Mouse (Mus musculus): ENCODE results near the gene Nt5c3. TPM values are rescaled to one million over a fixed set of nuclear protein-coding genes. Genes with fewer than 3 reads are reported as not detected.

Nt5c3 gene
- polyA plus RNA-seq, 1 experiment from 2014 or later: 73.5 TPM

- H3K4me1 ChIP-seq (replicated peaks): no peaks in the 10 kb centered on the region
These were observed 10.5 kb downstream of the Nt5c3 start for GRCm38 (mm10) chr6:56913092-56913858.

DNA sequence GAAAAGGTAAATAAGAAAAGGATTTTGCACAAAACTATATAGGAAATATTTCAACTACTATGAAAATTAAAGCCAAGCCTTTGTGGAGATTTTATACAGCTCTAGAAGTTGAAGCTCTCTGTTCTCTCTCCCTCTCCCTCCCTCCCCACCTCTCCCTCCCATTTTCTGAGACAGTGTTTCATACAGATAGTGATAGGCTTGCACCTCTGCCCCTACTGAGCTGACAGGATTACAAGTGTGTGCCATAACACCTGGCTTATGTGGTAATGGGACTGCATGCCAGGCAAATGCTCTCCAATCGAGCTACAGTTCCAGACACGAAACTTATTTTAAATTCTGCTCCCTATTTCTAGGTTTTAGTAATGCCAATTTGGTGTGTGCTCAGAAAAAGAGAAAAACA, 12.8 kb downstream of the Nt5c3 start:
- no peaks in the 10 kb centered on the region for H3K4me1 ChIP-seq (replicated peaks)
- H3K4me3 ChIP-seq: no peak overlapping the region
- no peaks in the 10 kb centered on the region for H3K27me3 ChIP-seq (ENCODE audit: insufficient read depth, poor library complexity, severe bottlenecking)
- H3K27ac ChIP-seq: no peak overlapping the region
- no peaks in the 10 kb centered on the region for H3K9me3 ChIP-seq
- 0 out of 2 replicates have a peak, but pooled peaks cover 5% of the 10 kb centered on the region for H3K36me3 ChIP-seq
- 88% methylated on average over 2 of the region's 2 CpGs for WGBS
- DNase-seq (ENCODE audit: low spot score): no peak

More at GRCm38 (mm10) chr6:56913092-56913858, 10.5 kb downstream of the Nt5c3 start:
- H3K27ac ChIP-seq: no peak overlapping the region
- no peaks in the 10 kb centered on the region for H3K9me3 ChIP-seq
- WGBS: 84% methylated on average over 2 of the region's 2 CpGs
- H3K4me3 ChIP-seq: no peak overlapping the region
- no peak for DNase-seq (ENCODE audit: low spot score)
- 0 out of 2 replicates have a peak, but pooled peaks cover 5% of the 10 kb centered on the region for H3K36me3 ChIP-seq
- no peaks in the 10 kb centered on the region for H3K27me3 ChIP-seq (ENCODE audit: insufficient read depth, poor library complexity, severe bottlenecking)

GRCm38 (mm10) chr6:56908912-56909311, 14.8 kb downstream of the Nt5c3 start:
- WGBS: 17% methylated on average over 4 of the region's 4 CpGs
- DNase-seq (ENCODE audit: low spot score): peak; percentile 33
- no peak overlapping the region for H3K27ac ChIP-seq

GRCm38 (mm10) chr6:56908397-56908796, 15.3 kb downstream of the Nt5c3 start:
- Histone ChIP-seq H3K27ac (no peak overlapping the region), H3K4me1 (replicated peaks) (no peaks in the 10 kb centered on the region), H3K4me3 (no peak overlapping the region), H3K36me3 (no peaks in the 10 kb centered on the region), H3K27me3 (ENCODE audit: insufficient read depth, poor library complexity, severe bottlenecking) (no peaks in the 10 kb centered on the region), H3K9me3 (no peaks in the 10 kb centered on the region)
- WGBS: 95% methylated on average over 2 of the region's 2 CpGs
- no peak for DNase-seq (ENCODE audit: low spot score)

More at GRCm38 (mm10) chr6:56908912-56909311, 14.8 kb downstream of the Nt5c3 start:
- no peaks in the 10 kb centered on the region for H3K4me1 ChIP-seq (replicated peaks)
- no peak overlapping the region for H3K4me3 ChIP-seq
- no peaks in the 10 kb centered on the region for H3K9me3 ChIP-seq
- no peaks in the 10 kb centered on the region for H3K36me3 ChIP-seq
- H3K27me3 ChIP-seq (ENCODE audit: insufficient read depth, poor library complexity, severe bottlenecking): no peaks in the 10 kb centered on the region

GRCm38 (mm10) chr6:56907973-56908372, 15.8 kb downstream of the Nt5c3 start:
- no peaks in the 10 kb centered on the region; the same call in 1 of the 2 replicates for H3K4me1 ChIP-seq (replicated peaks)
- H3K9me3 ChIP-seq: no peaks in the 10 kb centered on the region
- no peaks in the 10 kb centered on the region for H3K27me3 ChIP-seq (ENCODE audit: insufficient read depth, poor library complexity, severe bottlenecking)
- H3K36me3 ChIP-seq: no peaks in the 10 kb centered on the region
- DNase-seq (ENCODE audit: low spot score): no peak
- H3K27ac ChIP-seq: no peak overlapping the region
- WGBS: 95% methylated on average over 3 of the region's 3 CpGs
- no peak overlapping the region for H3K4me3 ChIP-seq

DNA sequence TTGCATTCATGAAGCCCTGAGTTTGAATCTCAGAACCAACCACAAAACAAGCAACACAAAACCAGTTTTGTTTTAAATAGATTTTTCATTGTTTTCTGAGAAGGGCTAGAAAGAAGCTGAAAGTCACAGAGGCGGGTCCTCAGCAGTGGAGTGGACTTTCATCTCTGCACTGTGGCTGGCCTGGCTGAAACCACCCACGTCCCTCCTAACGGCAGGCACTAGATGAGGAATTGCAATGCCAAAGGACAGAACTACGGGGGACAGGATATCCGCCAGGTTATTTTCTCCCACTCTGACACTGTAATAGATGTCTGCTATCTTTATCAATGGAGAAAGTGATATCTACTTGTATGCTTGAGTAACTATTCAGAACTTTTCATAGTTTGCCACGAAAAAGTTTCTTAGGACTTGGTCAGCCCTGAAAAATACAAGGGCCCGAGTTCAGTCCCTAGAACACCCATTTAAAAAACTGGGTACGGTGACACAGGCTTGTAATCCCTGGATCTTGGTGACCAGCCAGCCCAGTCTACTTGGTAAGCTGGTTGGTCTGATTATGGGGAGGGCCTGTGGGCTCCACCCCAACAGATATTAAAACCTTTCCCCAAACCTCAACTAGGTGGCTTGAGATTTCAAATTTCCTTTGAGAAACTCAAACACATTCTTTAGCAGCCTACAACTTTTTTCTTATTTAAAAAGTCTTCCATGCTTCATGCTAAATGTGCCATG, 17.4 kb downstream of the Nt5c3 start:
- H3K9me3 ChIP-seq: no peaks in the 10 kb centered on the region
- no peak for DNase-seq (ENCODE audit: low spot score)
- no peaks in the 10 kb centered on the region for H3K36me3 ChIP-seq
- H3K27ac ChIP-seq: no peak overlapping the region
- no peaks in the 10 kb centered on the region for H3K27me3 ChIP-seq (ENCODE audit: insufficient read depth, poor library complexity, severe bottlenecking)
- WGBS: 83% methylated on average over 8 of the region's 8 CpGs
- no peak overlapping the region for H3K4me3 ChIP-seq
- peaks cover 5% of the 10 kb centered on the region for H3K4me1 ChIP-seq (replicated peaks)

GRCm38 (mm10) chr6:56905486-56905885, 18.2 kb downstream of the Nt5c3 start:
- WGBS: 90% methylated on average over 5 of the region's 5 CpGs
- Histone ChIP-seq H3K4me3 (no peak overlapping the region), H3K4me1 (replicated peaks) (peaks cover 5% of the 10 kb centered on the region), H3K27ac (no peak overlapping the region), H3K9me3 (no peaks in the 10 kb centered on the region), H3K27me3 (ENCODE audit: insufficient read depth, poor library complexity, severe bottlenecking) (no peaks in the 10 kb centered on the region), H3K36me3 (no peaks in the 10 kb centered on the region)
- no peak for DNase-seq (ENCODE audit: low spot score)

GRCm38 (mm10) chr6:56904982-56905381, 18.8 kb downstream of the Nt5c3 start:
- 83% methylated on average over 2 of the region's 2 CpGs for WGBS
- H3K27ac ChIP-seq: no peak overlapping the region
- no peaks in the 10 kb centered on the region for H3K27me3 ChIP-seq (ENCODE audit: insufficient read depth, poor library complexity, severe bottlenecking)
- DNase-seq (ENCODE audit: low spot score): no peak
- H3K4me3 ChIP-seq: no peak overlapping the region
- peaks cover 5% of the 10 kb centered on the region for H3K4me1 ChIP-seq (replicated peaks)
- no peaks in the 10 kb centered on the region for H3K9me3 ChIP-seq
- no peaks in the 10 kb centered on the region for H3K36me3 ChIP-seq

GRCm38 (mm10) chr6:56904330-56904729, 19.4 kb downstream of the Nt5c3 start:
- Histone ChIP-seq H3K4me1 (replicated peaks) (peaks cover 5% of the 10 kb centered on the region), H3K9me3 (no peaks in the 10 kb centered on the region), H3K27ac (no peak overlapping the region), H3K27me3 (ENCODE audit: insufficient read depth, poor library complexity, severe bottlenecking) (no peaks in the 10 kb centered on the region), H3K4me3 (no peak overlapping the region), H3K36me3 (no peaks in the 10 kb centered on the region)
- 89% methylated on average over 1 of the region's 1 CpGs for WGBS
- no peak for DNase-seq (ENCODE audit: low spot score)

DNA sequence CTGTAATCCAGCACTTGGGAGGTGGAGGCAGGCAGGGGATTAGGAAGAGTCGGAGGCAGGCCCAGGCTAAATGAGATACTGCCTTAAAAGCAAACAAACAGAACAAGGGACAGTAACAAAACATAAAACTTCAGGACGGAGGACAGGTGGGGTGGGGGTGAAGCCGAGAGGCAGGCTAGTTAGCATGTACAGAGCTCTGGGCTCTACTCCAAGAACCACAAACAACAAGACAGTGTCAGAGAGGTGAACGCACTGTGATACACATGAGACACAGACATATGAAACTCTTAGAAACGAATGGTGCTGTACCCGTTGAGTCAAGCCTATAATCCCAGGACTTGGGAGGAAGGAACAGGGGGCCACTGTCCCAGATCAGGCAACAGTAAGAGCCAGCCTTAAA, 19.9 kb downstream of the Nt5c3 start:
- 70% methylated on average over 6 of the region's 6 CpGs for WGBS
- no peak for DNase-seq (ENCODE audit: low spot score)

GRCm38 (mm10) chr6:56902606-56903520, 20.9 kb downstream of the Nt5c3 start:
- Histone ChIP-seq H3K4me3 (no peak overlapping the region), H3K27me3 (ENCODE audit: insufficient read depth, poor library complexity, severe bottlenecking) (no peaks in the 10 kb centered on the region), H3K9me3 (no peaks in the 10 kb centered on the region), H3K4me1 (replicated peaks) (peaks cover 5% of the 10 kb centered on the region), H3K36me3 (no peaks in the 10 kb centered on the region), H3K27ac (0 out of 2 replicates have a peak overlapping the region, but pooled peaks have one; percentile 12)
- WGBS: 79% methylated on average over 7 of the region's 7 CpGs
- DNase-seq (ENCODE audit: low spot score): no peak

More for the DNA sequence above, 19.9 kb downstream of the Nt5c3 start:
- Histone ChIP-seq H3K36me3 (no peaks in the 10 kb centered on the region), H3K27ac (no peak overlapping the region), H3K27me3 (ENCODE audit: insufficient read depth, poor library complexity, severe bottlenecking) (no peaks in the 10 kb centered on the region), H3K9me3 (no peaks in the 10 kb centered on the region), H3K4me3 (no peak overlapping the region), H3K4me1 (replicated peaks) (peaks cover 5% of the 10 kb centered on the region)

- Histone ChIP-seq H3K36me3 (no peaks in the 10 kb centered on the region), H3K9me3 (no peaks in the 10 kb centered on the region), H3K4me1 (replicated peaks) (peaks cover 5% of the 10 kb centered on the region), H3K27me3 (ENCODE audit: insufficient read depth, poor library complexity, severe bottlenecking) (no peaks in the 10 kb centered on the region), H3K27ac (no peak overlapping the region), H3K4me3 (no peak overlapping the region)
- WGBS: 36% methylated on average over 12 of the region's 12 CpGs
- no peak for DNase-seq (ENCODE audit: low spot score)
These were observed 21.8 kb downstream of the Nt5c3 start for GRCm38 (mm10) chr6:56901824-56902386.
